13 mouse cellular contexts compared by ENCODE assay signal in the genomic region with DNA sequence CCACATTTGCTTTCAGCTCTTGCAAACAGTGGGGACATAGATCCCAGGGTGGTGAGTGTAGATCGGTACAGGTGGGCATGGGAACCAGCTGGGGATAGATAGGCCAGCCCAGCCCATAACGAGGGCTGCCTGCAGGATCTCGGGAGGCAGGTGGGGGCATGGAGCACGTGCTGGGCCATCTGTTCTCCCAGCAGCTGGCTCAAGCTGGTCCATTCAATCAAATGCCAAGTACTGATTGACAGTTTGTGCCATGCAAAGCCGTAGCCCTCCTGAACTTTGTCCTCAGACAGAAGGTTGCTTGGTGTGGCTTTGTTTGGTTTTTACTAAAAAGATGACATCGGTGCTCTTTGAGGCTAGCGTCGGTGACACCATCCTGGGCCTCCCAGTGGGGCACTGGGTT. TPM values are rescaled to one million over a fixed set of nuclear protein-coding genes. Genes with fewer than 3 reads are reported as not detected.
DNase-seq lines count a peak whose midpoint lies in the region; ATAC-seq lines count a peak whose summit lies in the region.
"Had no signal": no experiment of that assay in that cellular context is flagged by ENCODE, and none has a peak within 500 bp of the region (broad histone marks: within the 10 kb centered on the region; RNA-seq: fewer than 3 reads in every experiment).

No protein-coding gene starts in this region.

- peak overlapping the region; percentile 40 for H3K27ac ChIP-seq in forebrain, embryonic 13.5 days
- H3K27ac ChIP-seq in forebrain, embryonic 10.5 days = no peak overlapping the region
- H3K27ac ChIP-seq in hindbrain, embryonic 11.5 days (ENCODE audit: low read depth, low read length) = peak overlapping the region; percentile 67; the same call in 1 of the 2 replicates
- H3K27ac ChIP-seq in midbrain, embryonic 16.5 days (ENCODE audit: low read length) = no peak overlapping the region
- H3K27ac ChIP-seq in intestine, embryonic 16.5 days (ENCODE audit: low read length) = no peak overlapping the region
- H3K27ac ChIP-seq: gastrocnemius, adult 2 months had no signal

- no peaks in the 10 kb centered on the region for H3K9me3 ChIP-seq in forebrain, embryonic 13.5 days (replicated peaks)
- no peaks in the 10 kb centered on the region for H3K9me3 ChIP-seq in forebrain, embryonic 10.5 days
- H3K9me3 ChIP-seq in hindbrain, embryonic 11.5 days (ENCODE audit: control insufficient read depth, low read length) = no peaks in the 10 kb centered on the region
- H3K9me3 ChIP-seq in midbrain, embryonic 16.5 days (replicated peaks; ENCODE audit: control insufficient read depth, low read length, poor library complexity, severe bottlenecking) = no peaks in the 10 kb centered on the region
- no peaks in the 10 kb centered on the region for H3K9me3 ChIP-seq in intestine, embryonic 16.5 days (ENCODE audit: control insufficient read depth, low read length)
- H3K9me3 ChIP-seq: heart, embryonic 12.5 days had no signal

- H3K4me3 ChIP-seq in forebrain, embryonic 13.5 days = peak overlapping the region; percentile 84; the same call in 1 of the 2 replicates
- H3K4me3 ChIP-seq in forebrain, embryonic 10.5 days = no peak overlapping the region
- no peak overlapping the region for H3K4me3 ChIP-seq in hindbrain, embryonic 11.5 days (ENCODE audit: low read depth, low read length)
- peak overlapping the region; percentile 88 for H3K4me3 ChIP-seq in midbrain, embryonic 16.5 days (ENCODE audit: low read depth, low read length)
- no peak overlapping the region for H3K4me3 ChIP-seq in intestine, embryonic 16.5 days (ENCODE audit: low read length)
- H3K4me3 ChIP-seq: erythroblast, embryonic 14.5 days; gastrocnemius, adult 2 months; heart, embryonic 12.5 days had no signal

- H3K9ac ChIP-seq in forebrain, embryonic 13.5 days = peak overlapping the region; percentile 34; the same call in 1 of the 2 replicates
- no peak overlapping the region for H3K9ac ChIP-seq in hindbrain, embryonic 11.5 days (ENCODE audit: low read depth, low read length)
- H3K9ac ChIP-seq in midbrain, embryonic 16.5 days (ENCODE audit: low read depth, low read length) = peak overlapping the region; percentile 45
- H3K9ac ChIP-seq in intestine, embryonic 16.5 days (ENCODE audit: low read depth, low read length) = no peak overlapping the region
- H3K9ac ChIP-seq: heart, embryonic 12.5 days; liver, postnatal 0 days had no signal

- WGBS in forebrain, embryonic 13.5 days = 50% methylated on average over 8 of the region's 8 CpGs
- WGBS in forebrain, embryonic 10.5 days = 83% methylated on average over 8 of the region's 8 CpGs
- WGBS in hindbrain, embryonic 11.5 days = 64% methylated on average over 8 of the region's 8 CpGs
- WGBS in midbrain, embryonic 16.5 days = 43% methylated on average over 8 of the region's 8 CpGs
- WGBS in intestine, embryonic 16.5 days = 69% methylated on average over 8 of the region's 8 CpGs

- no peaks in the 10 kb centered on the region for H3K36me3 ChIP-seq in forebrain, embryonic 13.5 days (ENCODE audit: poor library complexity, severe bottlenecking)
- no peaks in the 10 kb centered on the region for H3K36me3 ChIP-seq in forebrain, embryonic 10.5 days (replicated peaks)
- H3K36me3 ChIP-seq in hindbrain, embryonic 11.5 days (ENCODE audit: control insufficient read depth, insufficient read depth, low read length) = no peaks in the 10 kb centered on the region
- no peaks in the 10 kb centered on the region for H3K36me3 ChIP-seq in midbrain, embryonic 16.5 days (ENCODE audit: control insufficient read depth, insufficient read depth, low read length)
- H3K36me3 ChIP-seq in intestine, embryonic 16.5 days (ENCODE audit: control insufficient read depth, insufficient read depth, low read length) = no peaks in the 10 kb centered on the region
- H3K36me3 ChIP-seq: heart, embryonic 12.5 days had no signal

- H3K27me3 ChIP-seq in forebrain, embryonic 13.5 days = no peaks in the 10 kb centered on the region
- peaks cover 44% of the 10 kb centered on the region for H3K27me3 ChIP-seq in forebrain, embryonic 10.5 days (ENCODE audit: poor library complexity, severe bottlenecking)
- H3K27me3 ChIP-seq in hindbrain, embryonic 11.5 days (ENCODE audit: control insufficient read depth, insufficient read depth, low read length) = peaks cover 2% of the 10 kb centered on the region; the same call in 1 of the 2 replicates
- H3K27me3 ChIP-seq in midbrain, embryonic 16.5 days (ENCODE audit: control insufficient read depth, insufficient read depth, low read depth, low read length) = no peaks in the 10 kb centered on the region
- peaks cover 13% of the 10 kb centered on the region for H3K27me3 ChIP-seq in intestine, embryonic 16.5 days (replicated peaks; ENCODE audit: control insufficient read depth, insufficient read depth, low read length)

- ATAC-seq in forebrain, embryonic 13.5 days = no peak; the same call in 1 of the 2 replicates
- no peak for ATAC-seq in hindbrain, embryonic 11.5 days (ENCODE audit: low FRiP score)
- no peak for ATAC-seq in midbrain, embryonic 16.5 days
- ATAC-seq in intestine, embryonic 16.5 days = no peak
- ATAC-seq: liver, postnatal 0 days had no signal

- peak overlapping the region; percentile 78 for H3K4me2 ChIP-seq in forebrain, embryonic 13.5 days
- peak overlapping the region; percentile 24; the same call in 1 of the 2 replicates for H3K4me2 ChIP-seq in hindbrain, embryonic 11.5 days (replicated peaks; ENCODE audit: low read depth, low read length)
- H3K4me2 ChIP-seq in midbrain, embryonic 16.5 days (ENCODE audit: low read length) = peak overlapping the region; percentile 87
- no peak overlapping the region for H3K4me2 ChIP-seq in intestine, embryonic 16.5 days (ENCODE audit: low read depth, low read length)
- H3K4me2 ChIP-seq: heart, embryonic 12.5 days had no signal

- no peak for DNase-seq in forebrain, embryonic 10.5 days (ENCODE audit: extremely low spot score, low spot score)
- DNase-seq in cerebellum, postnatal 14 days = peak; percentile 59 to 69
- no peak for DNase-seq in hindbrain, embryonic 11.5 days (ENCODE audit: low spot score)
- no peak for DNase-seq in urinary bladder, postnatal 25 days (ENCODE audit: low spot score)
- DNase-seq in gastrocnemius, adult 8-10 months (ENCODE audit: low spot score in 2 of 2) = no peak
- DNase-seq: gastrocnemius, adult 2 months; thymus, postnatal 25 days had no signal

- peaks cover 40% of the 10 kb centered on the region for H3K4me1 ChIP-seq in forebrain, embryonic 13.5 days
- H3K4me1 ChIP-seq in forebrain, embryonic 10.5 days = peaks cover 37% of the 10 kb centered on the region
- peaks cover 10% of the 10 kb centered on the region; the same call in 1 of the 2 replicates for H3K4me1 ChIP-seq in hindbrain, embryonic 11.5 days (replicated peaks; ENCODE audit: control insufficient read depth, insufficient read depth, low read length)
- peaks cover 40% of the 10 kb centered on the region for H3K4me1 ChIP-seq in midbrain, embryonic 16.5 days (ENCODE audit: control insufficient read depth, insufficient read depth, low read length)
- H3K4me1 ChIP-seq in intestine, embryonic 16.5 days (ENCODE audit: control insufficient read depth, insufficient read depth, low read length) = peaks cover 4% of the 10 kb centered on the region; the same call in 1 of the 2 replicates

RNA-seq across cellular contexts. Expression of a gene that starts 2.9 kb away (rescaled TPM):
- polyA plus RNA-seq in forebrain, embryonic 13.5 days (2015; fragmentation: Nextera tagmentation; extraction: Ambion mirVana) = 122 and 136 TPM in 2 replicates
- polyA plus RNA-seq in forebrain, embryonic 10.5 days (2016; fragmentation: Nextera tagmentation; extraction: Ambion mirVana) = 12.1 and 15.5 TPM in 2 replicates
- 139 and 152 TPM in 2 replicates for polyA plus RNA-seq in hindbrain, embryonic 11.5 days (2014; fragmentation: Nextera tagmentation; extraction: Ambion mirVana)
- 340 and 355 TPM in 2 replicates for polyA plus RNA-seq in midbrain, embryonic 16.5 days (2015; fragmentation: Nextera tagmentation; extraction: Ambion mirVana)
- 12.2 and 13.3 TPM in 2 replicates for polyA plus RNA-seq in intestine, embryonic 16.5 days (2015; fragmentation: Nextera tagmentation; extraction: Ambion mirVana)
- total RNA-seq in gastrocnemius, adult 8-10 months (2022) = 1 to 10 TPM; 3.5 to 8.5 (median 5.3) TPM

Comparison
In these comparisons a context has a peak if more than half of its experiments do, and no peak if none do; other contexts are left out.
1. H3K27ac ChIP-seq: peak in forebrain, embryonic 13.5 days (single experiment) and hindbrain, embryonic 11.5 days (single experiment); none in forebrain, embryonic 10.5 days (single experiment), midbrain, embryonic 16.5 days (single experiment) and intestine, embryonic 16.5 days (single experiment).
2. H3K4me3 ChIP-seq: peak in forebrain, embryonic 13.5 days (single experiment) and midbrain, embryonic 16.5 days (single experiment); none in forebrain, embryonic 10.5 days (single experiment), hindbrain, embryonic 11.5 days (single experiment) and intestine, embryonic 16.5 days (single experiment).
3. H3K9ac ChIP-seq: peak in forebrain, embryonic 13.5 days (single experiment) and midbrain, embryonic 16.5 days (single experiment); none in hindbrain, embryonic 11.5 days (single experiment) and intestine, embryonic 16.5 days (single experiment).
4. DNase-seq: peak in cerebellum, postnatal 14 days (2 of 2); none in forebrain, embryonic 10.5 days (single experiment), hindbrain, embryonic 11.5 days (single experiment), urinary bladder, postnatal 25 days (single experiment) and gastrocnemius, adult 8-10 months (0 of 2).